Mouse (Mus musculus) testis, adult 2 months (tissue): ENCODE measurements at regions not wholly inside any gene's neighbourhood (a gene's known extent, or its start where the extent isn't known, plus 50 kb on each side); places are given as distances from the start of the nearest gene placed in this dataset.

Experiments
- H3K27ac ChIP-seq: fragments of 200-500 bp; 2 replicates; pipeline ENCODE4 v1.5.1; 2012; ENCODE audit warnings: low read depth, low read length; ENCODE audit not compliant: control insufficient read depth, insufficient read depth
- H3K27me3 ChIP-seq: fragments of 200-500 bp; 2 replicates; pipeline ENCODE4 v1.6.1; 2012; ENCODE audit warnings: mild to moderate bottlenecking, low read length, moderate library complexity; ENCODE audit not compliant: control insufficient read depth, insufficient read depth
- H3K36me3 ChIP-seq: fragments of 200-500 bp; 2 replicates; pipeline ENCODE4 v1.6.1; 2012; ENCODE audit warnings: mild to moderate bottlenecking, low read length; ENCODE audit not compliant: control insufficient read depth, insufficient read depth
- H3K4me1 ChIP-seq: fragments of 200-500 bp; 2 replicates; pipeline ENCODE4 v1.6.1; 2012; ENCODE audit warnings: low read length; ENCODE audit not compliant: control insufficient read depth, insufficient read depth
- H3K4me3 ChIP-seq: fragments of 200-500 bp; 2 replicates; pipeline ENCODE4 v1.5.1; 2012; ENCODE audit warnings: low read depth, mild to moderate bottlenecking, low read length, moderate library complexity, mixed read lengths; ENCODE audit not compliant: control insufficient read depth
- CTCF ChIP-seq: fragments of 200-500 bp; IDR thresholded peaks from 2 replicates; pipeline ENCODE4 v1.5.1; 2012; ENCODE audit warnings: low read depth, mild to moderate bottlenecking, inconsistent platforms, low read length, moderate library complexity; ENCODE audit not compliant: control insufficient read depth, insufficient read depth, insufficient replicate concordance
- POLR2A ChIP-seq: fragments of 200-500 bp; IDR thresholded peaks from 2 replicates; pipeline ENCODE4 v1.6.1; 2012; ENCODE audit warnings: low read depth, mild to moderate bottlenecking, inconsistent platforms, low read length, moderate library complexity; ENCODE audit not compliant: control insufficient read depth

DNA sequence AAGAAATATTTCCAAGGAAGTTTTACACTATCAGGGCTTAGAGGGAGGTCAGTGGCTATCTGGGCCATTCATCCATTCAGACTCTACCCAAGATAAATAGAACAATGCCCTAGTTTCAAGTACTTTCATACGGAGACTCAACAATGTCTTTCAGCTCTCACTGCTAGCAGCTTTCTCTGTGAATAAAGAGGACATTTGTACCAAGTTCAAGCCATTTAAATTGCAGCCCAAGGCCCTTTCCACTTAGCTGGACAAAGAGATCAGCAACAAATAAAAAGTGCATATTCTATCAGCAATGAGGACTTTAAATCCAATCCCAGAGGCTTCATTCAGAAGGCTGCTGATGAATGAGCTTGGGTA is 383.1 kb upstream of the Actbl2 start:
- Histone ChIP-seq H3K4me1 (no peaks in the 10 kb centered on the region), H3K27me3 (no peaks in the 10 kb centered on the region), H3K4me3 (no peak overlapping the region), H3K36me3 (no peaks in the 10 kb centered on the region), H3K27ac (no peak overlapping the region)
- TF ChIP-seq CTCF, result no peak
- no peak for TF ChIP-seq POLR2A

DNA sequence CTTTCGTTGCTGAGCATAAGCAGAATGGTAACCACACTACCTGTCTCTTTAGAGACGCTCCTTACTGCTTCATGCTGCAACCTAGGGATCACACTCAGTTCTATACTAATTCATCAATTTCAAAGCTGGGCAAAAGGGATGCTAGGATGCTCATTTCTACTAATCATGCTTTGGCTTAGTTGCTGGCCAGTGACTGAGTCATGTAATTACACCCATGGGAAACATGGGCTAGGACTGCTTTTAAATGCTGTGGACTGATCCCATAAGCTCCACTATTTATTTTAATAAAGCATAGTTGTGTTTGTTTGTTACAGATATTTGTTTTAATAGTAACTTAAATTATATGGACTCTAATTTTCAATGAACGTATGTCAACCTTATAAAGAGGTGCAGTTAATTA is 373.2 kb upstream of the Actbl2 start:
- TF ChIP-seq POLR2A, result no peak
- H3K4me1 ChIP-seq, result no peaks in the 10 kb centered on the region

DNA sequence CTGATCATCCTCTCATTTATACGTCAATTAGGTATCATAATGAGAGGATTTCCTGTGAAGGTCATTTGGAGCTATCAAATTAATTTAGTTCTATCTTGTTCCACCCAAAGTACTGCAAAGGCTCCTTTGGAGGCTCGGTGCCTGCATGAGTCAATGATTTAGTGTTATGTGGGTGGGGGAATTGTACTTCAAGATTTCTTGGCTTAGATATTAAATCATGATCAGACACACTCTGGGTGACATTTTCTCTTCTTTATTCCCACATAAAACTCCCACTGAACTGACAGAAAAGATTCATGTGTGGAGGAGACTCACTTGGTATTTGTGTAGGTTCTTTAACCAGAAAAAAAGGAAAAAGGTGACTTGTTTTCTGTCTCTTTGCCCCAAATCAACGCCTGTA is 372.6 kb upstream of the Actbl2 start:
- Histone ChIP-seq H3K27me3 (no peaks in the 10 kb centered on the region), H3K4me1 (no peaks in the 10 kb centered on the region), H3K36me3 (no peaks in the 10 kb centered on the region), H3K27ac (no peak overlapping the region), H3K4me3 (no peak overlapping the region)
- no peak for TF ChIP-seq POLR2A
- no peak for TF ChIP-seq CTCF

More for the DNA sequence above, 373.2 kb upstream of the Actbl2 start:
- Histone ChIP-seq H3K36me3 (no peaks in the 10 kb centered on the region), H3K4me3 (no peak overlapping the region), H3K27me3 (no peaks in the 10 kb centered on the region), H3K27ac (no peak overlapping the region)

DNA sequence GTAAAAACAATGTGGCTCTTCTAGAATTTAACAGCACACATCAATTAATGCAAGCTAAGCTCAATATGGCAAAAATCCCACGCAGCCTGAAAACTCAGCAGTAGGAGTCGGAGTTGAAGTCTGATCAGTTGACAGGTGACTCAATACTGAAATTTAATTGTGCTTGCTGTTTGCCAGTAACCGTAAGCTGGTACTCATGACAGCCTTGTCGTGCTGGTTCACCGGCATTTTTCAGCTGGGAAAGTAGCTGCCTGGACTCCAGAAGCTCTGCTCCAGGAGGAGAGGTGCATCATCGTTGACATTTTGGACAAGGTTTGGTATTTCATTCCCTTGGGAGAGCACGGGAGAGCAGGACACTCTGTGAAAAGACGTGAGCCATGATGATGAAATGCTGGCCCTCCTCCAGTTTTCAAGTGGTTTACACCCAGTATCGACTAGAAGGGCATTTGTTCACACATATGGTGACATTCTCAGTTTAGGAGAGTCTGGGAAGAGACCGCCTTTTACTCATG is 372.1 kb upstream of the Actbl2 start:
- Histone ChIP-seq H3K27ac (no peak overlapping the region), H3K4me3 (no peak overlapping the region), H3K27me3 (no peaks in the 10 kb centered on the region), H3K36me3 (no peaks in the 10 kb centered on the region), H3K4me1 (no peaks in the 10 kb centered on the region)
- TF ChIP-seq POLR2A (no peak), CTCF (no peak)

DNA sequence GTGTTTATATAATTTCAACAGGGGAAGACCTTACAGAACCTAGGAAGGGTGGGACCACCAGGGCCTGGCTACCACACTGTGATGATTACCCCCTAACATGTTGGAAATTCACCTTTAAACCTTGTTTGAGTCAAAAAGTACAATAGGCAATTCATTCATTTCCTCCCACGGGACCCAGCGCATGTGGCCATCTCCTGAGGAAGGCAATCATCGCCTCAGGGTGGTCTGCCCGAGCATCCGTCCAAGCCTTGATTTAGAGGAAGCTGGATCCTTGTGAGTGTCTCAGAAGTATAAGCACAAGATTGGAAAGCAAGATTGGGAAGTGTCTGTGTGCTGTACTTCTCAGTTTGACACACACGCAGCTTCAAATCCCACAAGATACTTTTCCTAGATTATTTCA is 360.9 kb upstream of the Actbl2 start:
- H3K36me3 ChIP-seq, result no peaks in the 10 kb centered on the region
- H3K27ac ChIP-seq, result no peak overlapping the region
- H3K27me3 ChIP-seq, result no peaks in the 10 kb centered on the region
- no peaks in the 10 kb centered on the region for H3K4me1 ChIP-seq
- H3K4me3 ChIP-seq, result no peak overlapping the region
- TF ChIP-seq CTCF (no peak), POLR2A (no peak)

DNA sequence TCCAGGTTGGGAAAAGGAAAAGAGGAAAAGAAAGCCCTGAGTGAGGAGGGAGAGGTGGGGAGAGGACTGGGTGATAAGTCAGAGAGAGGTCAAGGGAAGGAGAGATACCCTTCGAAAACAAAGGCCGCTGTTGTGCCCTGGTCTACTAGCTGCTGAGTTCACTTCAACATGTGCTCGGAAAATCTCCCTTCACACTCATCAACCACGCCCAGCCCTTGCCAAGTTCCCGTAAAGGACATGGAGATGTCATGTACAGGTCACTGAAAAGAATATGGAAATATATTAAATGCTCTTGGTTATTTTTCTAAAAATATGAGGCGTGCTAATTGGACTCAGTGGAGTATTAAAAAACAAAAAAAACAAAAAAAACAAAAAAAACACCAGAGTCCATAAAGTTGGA is 359.5 kb upstream of the Actbl2 start:
- Histone ChIP-seq H3K4me3 (no peak overlapping the region), H3K36me3 (no peaks in the 10 kb centered on the region), H3K4me1 (no peaks in the 10 kb centered on the region), H3K27me3 (no peaks in the 10 kb centered on the region), H3K27ac (no peak overlapping the region)
- no peak for TF ChIP-seq POLR2A
- no peak for TF ChIP-seq CTCF

DNA sequence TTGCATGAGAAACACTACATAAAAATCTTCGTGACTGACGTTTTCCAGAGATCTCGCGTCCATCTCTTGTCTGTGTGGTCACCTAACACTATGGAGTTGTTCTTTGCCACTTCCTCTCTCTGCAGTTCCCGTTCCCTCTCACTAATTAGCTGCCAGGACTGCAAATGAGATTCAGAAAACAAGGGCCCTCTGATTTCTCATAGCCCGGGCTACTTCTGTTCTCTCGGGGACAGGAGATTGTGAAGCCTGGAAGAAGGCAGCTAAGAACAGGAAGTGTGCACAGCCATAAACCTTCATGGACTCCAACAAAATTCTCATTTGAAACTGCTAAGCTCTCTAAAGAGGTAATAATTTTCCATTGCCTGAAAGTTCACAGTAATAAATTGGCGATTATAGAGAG is 358.9 kb upstream of the Actbl2 start:
- Histone ChIP-seq H3K27ac (no peak overlapping the region), H3K4me3 (no peak overlapping the region), H3K36me3 (no peaks in the 10 kb centered on the region), H3K27me3 (no peaks in the 10 kb centered on the region), H3K4me1 (no peaks in the 10 kb centered on the region)
- TF ChIP-seq CTCF (no peak), POLR2A (no peak)

DNA sequence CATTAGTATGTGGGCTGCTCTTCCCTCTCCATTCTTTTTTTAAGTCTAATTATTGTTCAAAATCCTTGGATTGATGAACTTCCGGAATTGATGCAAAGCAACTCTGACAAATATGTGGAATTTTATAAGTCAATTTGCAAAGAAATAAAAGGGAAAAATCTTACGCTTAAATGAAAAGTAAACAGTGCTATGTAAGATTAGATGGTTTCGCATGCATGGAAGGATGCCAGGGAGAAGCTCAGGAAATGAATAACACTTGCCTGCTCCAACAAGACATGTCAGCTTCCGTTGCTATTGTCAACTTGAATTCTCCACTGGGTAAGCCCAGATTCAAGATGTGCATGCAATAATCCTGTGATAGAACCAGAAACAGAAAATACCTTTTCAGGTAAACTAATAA is 357.2 kb upstream of the Actbl2 start:
- Histone ChIP-seq H3K36me3 (no peaks in the 10 kb centered on the region), H3K27ac (no peak overlapping the region), H3K4me1 (no peaks in the 10 kb centered on the region), H3K4me3 (no peak overlapping the region), H3K27me3 (no peaks in the 10 kb centered on the region)
- no peak for TF ChIP-seq CTCF
- TF ChIP-seq POLR2A, result no peak
